In genomic region chr9:74384206-74384896, GRCm38 (mm10) we compare ENCODE assay signal across 22 mouse cellular contexts.
DNase-seq lines count a peak whose midpoint lies in the region; ATAC-seq lines count a peak whose summit lies in the region.
"Had no signal": no experiment of that assay in that cellular context is flagged by ENCODE, and none has a peak within 500 bp of the region (broad histone marks: within the 10 kb centered on the region; RNA-seq: fewer than 3 reads in every experiment).

No protein-coding gene starts in this region.

- no peaks in the 10 kb centered on the region for H3K36me3 ChIP-seq in forebrain, embryonic 11.5 days (ENCODE audit: control insufficient read depth, insufficient read depth, low read length)
- no peaks in the 10 kb centered on the region for H3K36me3 ChIP-seq in forebrain, embryonic 16.5 days (ENCODE audit: control insufficient read depth, insufficient read depth)
- no peaks in the 10 kb centered on the region for H3K36me3 ChIP-seq in neural tube, embryonic 11.5 days (ENCODE audit: control insufficient read depth, insufficient read depth, low read length)
- H3K36me3 ChIP-seq in neural tube, embryonic 15.5 days = no peaks in the 10 kb centered on the region
- no peaks in the 10 kb centered on the region for H3K36me3 ChIP-seq in midbrain, embryonic 14.5 days (ENCODE audit: control insufficient read depth, insufficient read depth, low read length)
- H3K36me3 ChIP-seq: embryonic facial prominence, embryonic 12.5 days; hindbrain, embryonic 15.5 days had no signal

- no peak overlapping the region for H3K4me3 ChIP-seq in forebrain, embryonic 11.5 days (ENCODE audit: low read depth, low read length)
- H3K4me3 ChIP-seq in forebrain, embryonic 16.5 days (replicated peaks; ENCODE audit: low read length) = no peak overlapping the region
- no peak overlapping the region for H3K4me3 ChIP-seq in neural tube, embryonic 11.5 days (ENCODE audit: low read depth, low read length)
- no peak overlapping the region for H3K4me3 ChIP-seq in neural tube, embryonic 15.5 days (replicated peaks)
- no peak overlapping the region for H3K4me3 ChIP-seq in midbrain, embryonic 14.5 days (replicated peaks; ENCODE audit: low read depth, low read length)
- H3K4me3 ChIP-seq: embryonic facial prominence, embryonic 12.5 days; gastrocnemius, adult 2 months; hindbrain, embryonic 15.5 days; layer of hippocampus, adult 2 months had no signal

- H3K4me1 ChIP-seq in forebrain, embryonic 11.5 days (replicated peaks; ENCODE audit: control insufficient read depth, insufficient read depth, low read length) = no peaks in the 10 kb centered on the region
- H3K4me1 ChIP-seq in forebrain, embryonic 16.5 days (replicated peaks; ENCODE audit: control insufficient read depth, insufficient read depth, low read length) = no peaks in the 10 kb centered on the region
- no peaks in the 10 kb centered on the region for H3K4me1 ChIP-seq in neural tube, embryonic 11.5 days (ENCODE audit: control insufficient read depth, insufficient read depth, low read length)
- no peaks in the 10 kb centered on the region for H3K4me1 ChIP-seq in neural tube, embryonic 15.5 days
- H3K4me1 ChIP-seq in midbrain, embryonic 14.5 days (ENCODE audit: control insufficient read depth, insufficient read depth, low read length) = peaks cover 8% of the 10 kb centered on the region
- H3K4me1 ChIP-seq: embryonic facial prominence, embryonic 12.5 days; hindbrain, embryonic 15.5 days had no signal

- H3K9me3 ChIP-seq in forebrain, embryonic 11.5 days (ENCODE audit: control insufficient read depth, low read length) = no peaks in the 10 kb centered on the region
- no peaks in the 10 kb centered on the region for H3K9me3 ChIP-seq in forebrain, embryonic 16.5 days (ENCODE audit: control insufficient read depth, low read length)
- H3K9me3 ChIP-seq in neural tube, embryonic 11.5 days (ENCODE audit: control insufficient read depth, low read length) = no peaks in the 10 kb centered on the region
- H3K9me3 ChIP-seq in neural tube, embryonic 15.5 days (replicated peaks) = no peaks in the 10 kb centered on the region
- no peaks in the 10 kb centered on the region for H3K9me3 ChIP-seq in midbrain, embryonic 14.5 days (ENCODE audit: control insufficient read depth, low read length)
- H3K9me3 ChIP-seq: embryonic facial prominence, embryonic 12.5 days; hindbrain, embryonic 15.5 days had no signal

- 23% methylated on average over 8 of the region's 8 CpGs for WGBS in forebrain, embryonic 11.5 days
- 11% methylated on average over 8 of the region's 8 CpGs for WGBS in forebrain, embryonic 16.5 days
- WGBS in neural tube, embryonic 11.5 days = 78% methylated on average over 8 of the region's 8 CpGs
- WGBS in neural tube, embryonic 15.5 days = 66% methylated on average over 8 of the region's 8 CpGs
- 13% methylated on average over 8 of the region's 8 CpGs for WGBS in midbrain, embryonic 14.5 days

- no peak overlapping the region for H3K9ac ChIP-seq in forebrain, embryonic 11.5 days (ENCODE audit: low read length)
- no peak overlapping the region for H3K9ac ChIP-seq in forebrain, embryonic 16.5 days (replicated peaks; ENCODE audit: low read depth, low read length)
- no peak overlapping the region for H3K9ac ChIP-seq in neural tube, embryonic 11.5 days (ENCODE audit: low read length)
- H3K9ac ChIP-seq in neural tube, embryonic 15.5 days (replicated peaks) = no peak overlapping the region
- H3K9ac ChIP-seq in midbrain, embryonic 14.5 days (replicated peaks; ENCODE audit: low read length) = no peak overlapping the region
- H3K9ac ChIP-seq: embryonic facial prominence, embryonic 12.5 days; hindbrain, embryonic 15.5 days had no signal

- no peak overlapping the region for H3K27ac ChIP-seq in forebrain, embryonic 11.5 days (ENCODE audit: low read depth, low read length)
- no peak overlapping the region for H3K27ac ChIP-seq in forebrain, embryonic 16.5 days (ENCODE audit: low read length)
- H3K27ac ChIP-seq in neural tube, embryonic 11.5 days (ENCODE audit: low read depth, low read length) = no peak overlapping the region
- no peak overlapping the region for H3K27ac ChIP-seq in neural tube, embryonic 15.5 days (replicated peaks)
- peak overlapping the region; percentile 49; the same call in 1 of the 2 replicates for H3K27ac ChIP-seq in midbrain, embryonic 14.5 days (replicated peaks; ENCODE audit: low read depth, low read length)
- H3K27ac ChIP-seq: embryonic facial prominence, embryonic 12.5 days; gastrocnemius, adult 2 months; hindbrain, embryonic 15.5 days; layer of hippocampus, adult 2 months had no signal

- no peak overlapping the region for H3K4me2 ChIP-seq in forebrain, embryonic 11.5 days (ENCODE audit: low read depth, low read length, severe bottlenecking)
- no peak overlapping the region for H3K4me2 ChIP-seq in forebrain, embryonic 16.5 days (ENCODE audit: low read length)
- no peak overlapping the region for H3K4me2 ChIP-seq in neural tube, embryonic 11.5 days (ENCODE audit: low read depth)
- H3K4me2 ChIP-seq in neural tube, embryonic 15.5 days = no peak overlapping the region
- no peak overlapping the region for H3K4me2 ChIP-seq in midbrain, embryonic 14.5 days (ENCODE audit: low read length)
- H3K4me2 ChIP-seq: embryonic facial prominence, embryonic 12.5 days; heart, embryonic 11.5 days; hindbrain, embryonic 15.5 days had no signal

- intact Hi-C loops in left cerebral cortex, postnatal 10 days (cut with DNase I) = no loop called here

- no peaks in the 10 kb centered on the region for H3K27me3 ChIP-seq in forebrain, embryonic 11.5 days (ENCODE audit: control insufficient read depth, insufficient read depth, low read length)
- H3K27me3 ChIP-seq in forebrain, embryonic 16.5 days (replicated peaks; ENCODE audit: control insufficient read depth, insufficient read depth, low read length) = no peaks in the 10 kb centered on the region
- no peaks in the 10 kb centered on the region for H3K27me3 ChIP-seq in neural tube, embryonic 11.5 days (ENCODE audit: control insufficient read depth, insufficient read depth, low read length)
- no peaks in the 10 kb centered on the region for H3K27me3 ChIP-seq in neural tube, embryonic 15.5 days (replicated peaks)
- no peaks in the 10 kb centered on the region for H3K27me3 ChIP-seq in midbrain, embryonic 14.5 days (ENCODE audit: control insufficient read depth, insufficient read depth, low read length)
- H3K27me3 ChIP-seq: embryonic facial prominence, embryonic 12.5 days; hindbrain, embryonic 15.5 days had no signal

- DNase-seq in forebrain, embryonic 11.5 days (ENCODE audit: low spot score) = peak; percentile 52
- peak; percentile 13 for DNase-seq in neural tube, embryonic 11.5 days (ENCODE audit: low spot score)
- peak; percentile 67 for DNase-seq in midbrain, embryonic 14.5 days
- DNase-seq in retina, postnatal 7 days (ENCODE audit: low read depth, low spot score) = peak; percentile 13
- DNase-seq in adipocyte (ENCODE audit: low spot score) = no peak
- no peak for DNase-seq in left cerebral cortex, postnatal 10 days (ENCODE audit: extremely low spot score in 1 of 2, low spot score in 2 of 2)
- DNase-seq: adrenal gland, postnatal 25 days; cerebellum, adult 11 months; cerebellum, postnatal 10 days; gastrocnemius, adult 2 months; kidney, postnatal 25 days; right cerebral cortex, postnatal 14 days; spleen, adult 18-20 months had no signal

- ATAC-seq in forebrain, embryonic 11.5 days (replicated peaks; ENCODE audit: low FRiP score) = 0 out of 2 replicates have a peak, but pooled peaks have one; percentile 30
- ATAC-seq in forebrain, embryonic 16.5 days = no peak
- no peak for ATAC-seq in neural tube, embryonic 11.5 days (ENCODE audit: insufficient read depth, low FRiP score, low TSS enrichment)
- ATAC-seq in neural tube, embryonic 15.5 days (ENCODE audit: low FRiP score) = no peak
- peak; percentile 81 for ATAC-seq in midbrain, embryonic 14.5 days (ENCODE audit: low FRiP score, low TSS enrichment)
- ATAC-seq: CD4-positive, CD25-positive, alpha-beta regulatory T cell, adult 4 months; intestine, embryonic 16.5 days; lung, postnatal 0 days had no signal

Comparison
In these comparisons a context has a peak if more than half of its experiments do, and no peak if none do; other contexts are left out.
1. ATAC-seq: peak in forebrain, embryonic 11.5 days (single experiment) and midbrain, embryonic 14.5 days (single experiment); none in forebrain, embryonic 16.5 days (single experiment), neural tube, embryonic 11.5 days (single experiment) and neural tube, embryonic 15.5 days (single experiment).
2. DNase-seq: peak in forebrain, embryonic 11.5 days (single experiment), neural tube, embryonic 11.5 days (single experiment), midbrain, embryonic 14.5 days (single experiment) and retina, postnatal 7 days (single experiment); none in adipocyte (single experiment) and left cerebral cortex, postnatal 10 days (0 of 2).